Mouse (Mus musculus) brain, adult 10 weeks (tissue): ENCODE measurements around the gene Zfp541. TPM values are rescaled to one million over a fixed set of nuclear protein-coding genes. Genes with fewer than 3 reads are reported as not detected.

Source experiments
- polyA plus RNA-seq: library from polyadenylated mRNA; stranded (reverse); fragments of 350-450 nt; fragmentation: Illumina TruSeq; extraction: RNeasy Lipid Tissue Mini Kit (QIAGEN cat#74804); gene quantifications from one replicate; pipeline ENCODE4 v1.2.3, GENCODE M21; 2015; ENCODE audit warnings: low read depth, low replicate concordance

Zfp541 gene
- 0.37 TPM for polyA plus RNA-seq

DNA sequence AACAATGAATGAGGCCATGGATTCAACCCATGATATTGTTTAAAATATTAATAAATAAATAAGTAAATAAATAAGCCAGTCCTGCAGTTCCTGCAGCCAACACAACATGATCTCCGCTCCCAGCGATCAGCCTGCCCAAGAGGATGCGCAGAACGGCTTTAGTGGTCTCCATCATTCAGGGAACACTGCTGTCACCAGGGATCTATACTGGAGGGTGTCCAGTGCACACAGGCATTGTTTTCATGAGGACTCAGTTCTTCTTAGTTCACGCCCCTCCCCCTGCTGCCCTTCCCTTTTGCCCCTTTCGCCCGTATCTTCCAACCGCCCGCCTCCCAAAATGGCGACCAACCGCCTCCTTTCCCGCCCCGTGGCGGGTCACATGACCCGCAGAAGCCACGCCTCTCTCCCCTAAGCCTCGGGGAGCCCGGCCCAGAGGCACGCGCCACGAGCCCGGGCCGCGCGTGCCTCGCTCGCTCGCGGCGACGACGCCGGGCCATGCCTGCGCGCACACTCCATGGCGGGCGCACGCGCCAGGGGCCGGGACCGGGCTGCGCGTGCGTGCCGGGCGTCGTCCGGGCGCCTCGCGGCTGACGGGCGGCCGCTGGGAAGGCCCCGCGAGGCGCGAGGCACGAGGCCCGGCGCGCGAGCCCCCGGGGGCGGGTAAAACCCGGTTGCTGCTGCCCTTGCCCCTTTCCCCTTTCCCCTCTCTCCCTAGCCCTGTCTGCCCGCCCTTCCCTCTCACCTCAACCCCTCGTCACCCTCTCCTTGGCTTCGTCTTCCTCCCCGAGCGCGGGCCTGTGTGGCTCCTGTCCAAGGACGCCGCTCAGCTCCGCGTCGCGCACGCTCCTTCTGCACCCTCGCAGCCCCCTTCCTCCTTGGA is at the start of gene Zfp541:
TSS of gene Zfp541 (plus strand) at position 596 of the 880 bp plus-strand sequence.

DNA sequence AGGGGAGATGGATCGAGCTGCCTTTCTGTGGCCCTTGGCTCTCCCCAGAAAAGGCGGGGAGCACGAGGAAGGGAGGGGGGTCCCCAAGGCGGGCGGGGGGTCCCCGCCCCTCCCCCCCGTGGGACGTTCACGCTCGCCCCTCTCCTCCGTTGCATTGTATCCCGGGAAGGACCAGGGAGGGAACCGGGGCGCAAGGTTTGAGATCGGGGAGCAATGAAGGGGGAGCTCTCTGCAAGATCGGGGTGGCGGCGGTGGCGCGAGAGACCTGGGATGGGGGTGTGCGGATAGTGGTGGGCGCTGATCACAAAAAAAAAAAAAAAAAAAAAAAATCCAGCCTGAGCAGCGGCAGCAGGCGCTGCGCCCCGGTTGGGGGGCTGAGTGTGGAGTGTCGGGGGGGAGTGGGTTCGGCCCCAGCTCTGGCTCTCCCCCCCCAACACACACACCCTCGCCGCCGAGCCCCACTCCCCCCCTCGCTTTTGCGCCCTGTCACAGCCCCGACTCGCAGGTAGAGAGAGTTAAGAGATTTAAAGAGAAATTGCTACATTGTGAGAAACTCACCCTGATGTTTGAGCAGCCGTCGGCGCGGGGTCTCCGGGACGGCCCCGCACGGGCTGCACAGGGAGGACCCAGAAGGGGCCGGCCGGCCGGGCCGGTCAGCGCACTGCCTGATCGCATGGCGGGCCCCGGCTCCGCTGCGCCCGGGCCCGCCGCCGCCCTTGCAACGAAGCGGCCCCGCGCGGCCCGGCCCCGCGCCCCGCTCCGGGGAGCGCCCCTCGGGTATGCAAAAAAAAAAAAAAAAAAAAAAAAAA is 14.1 kb upstream of the Zfp541 start, which contains the start of gene Bicra:
TSS of gene Bicra (minus strand) at position 584 of the 809 bp plus-strand sequence.

DNA sequence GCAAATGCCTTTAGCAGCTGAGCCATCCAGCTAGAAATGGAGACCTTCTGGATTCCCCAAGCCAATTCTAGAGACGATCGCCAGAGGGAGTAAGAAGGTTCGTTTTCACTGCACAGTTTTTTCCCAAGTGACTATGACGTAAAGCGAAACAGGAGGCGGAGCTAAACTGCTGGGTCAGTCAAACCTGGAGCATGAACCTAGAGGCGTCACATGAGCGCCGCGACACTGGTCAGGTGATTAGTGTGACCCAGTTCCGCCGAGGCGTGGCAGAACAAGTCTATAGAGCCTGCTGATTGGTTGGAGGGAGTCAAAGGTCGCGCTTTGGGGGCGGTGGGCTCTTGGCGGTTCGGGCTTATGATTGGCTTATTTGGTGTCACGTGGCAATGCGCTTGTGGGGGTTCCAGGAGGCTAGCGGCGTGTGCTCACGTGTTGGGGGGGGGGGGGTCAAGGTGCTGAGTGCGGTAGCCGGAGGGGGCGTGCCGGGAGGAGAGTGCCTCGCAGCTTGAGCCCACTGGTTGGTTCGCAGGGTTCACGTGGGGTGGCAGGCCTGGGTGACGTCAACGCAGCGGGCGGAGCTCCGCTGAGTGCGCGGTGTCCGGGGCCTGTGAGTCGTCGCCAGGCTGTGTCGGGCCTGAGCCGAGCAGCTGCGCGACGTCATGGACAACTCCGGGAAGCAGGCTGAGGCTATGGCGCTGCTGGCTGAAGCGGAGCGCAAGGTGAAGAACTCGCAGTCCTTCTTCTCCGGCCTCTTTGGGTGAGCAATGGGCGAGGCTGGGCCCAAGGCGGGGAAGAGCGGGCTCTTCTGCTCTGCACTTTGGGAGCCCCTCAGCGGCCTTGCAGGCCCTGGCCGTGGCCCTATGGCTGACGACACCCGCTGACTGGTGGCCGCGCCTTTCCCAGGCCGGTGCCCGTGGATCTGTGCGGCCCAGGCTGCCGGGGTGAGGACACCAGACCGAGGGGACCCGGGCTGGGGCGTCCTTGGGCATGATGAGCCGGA is 36.7 kb downstream of the Zfp541 start, which contains the start of gene Napa:
TSS of gene Napa (plus strand) at position 438 of the 997 bp plus-strand sequence.

DNA sequence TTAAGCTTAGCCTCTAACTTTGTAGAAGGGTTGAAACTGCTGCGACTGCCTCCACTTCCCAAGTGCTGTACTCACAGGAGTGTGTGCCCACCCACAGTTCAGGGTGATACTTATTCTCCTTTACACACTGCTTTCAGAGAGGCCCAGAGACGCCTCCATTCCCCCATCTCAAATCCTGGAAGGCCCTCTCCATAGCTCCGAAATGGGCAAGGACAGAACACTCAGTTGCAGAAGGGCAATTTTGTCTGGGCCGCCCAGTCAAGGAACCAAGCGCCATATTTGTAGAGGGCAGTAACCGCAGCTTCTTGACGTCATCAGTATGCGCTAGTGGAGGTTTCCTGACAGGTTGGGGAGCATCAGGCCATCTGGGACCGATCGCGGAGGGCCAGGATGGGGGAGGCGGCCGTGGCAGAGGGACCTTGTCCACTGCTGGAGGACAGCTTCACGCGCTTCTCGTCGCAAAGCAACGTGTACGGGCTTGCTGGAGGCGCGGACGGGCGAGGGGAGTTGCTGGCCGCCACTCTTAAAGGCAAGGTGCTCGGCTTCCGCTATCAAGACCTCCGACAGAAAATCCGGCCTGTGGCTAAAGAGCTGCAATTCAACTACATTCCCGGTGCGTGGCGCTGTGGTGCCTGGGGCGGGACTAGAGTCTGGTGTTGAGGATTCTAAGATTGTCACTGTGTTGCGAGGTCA is 58.1 kb downstream of the Zfp541 start, which contains the start of gene Kptn:
TSS of gene Kptn (plus strand) at position 327 of the 693 bp plus-strand sequence.

DNA sequence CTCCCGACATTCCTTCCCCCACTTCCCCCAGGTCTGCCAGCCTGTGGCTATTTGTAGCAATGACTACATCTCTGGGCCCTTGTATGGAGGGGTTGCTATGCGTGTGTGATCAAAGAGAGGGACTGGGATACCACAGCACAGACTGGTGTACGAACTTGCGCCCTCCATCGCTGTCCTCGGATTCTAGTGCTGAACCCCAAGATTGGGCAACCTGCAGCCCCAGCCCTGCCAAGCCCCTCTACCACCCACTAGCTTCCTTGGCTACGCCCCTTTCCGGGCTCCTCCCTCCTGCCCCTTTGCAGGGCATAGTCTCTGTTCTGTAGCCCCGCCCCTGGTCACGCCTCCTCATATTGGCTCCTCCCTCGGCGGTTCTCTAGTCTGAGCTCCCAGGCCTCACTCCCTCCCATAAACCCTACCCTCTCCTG is 67.8 kb downstream of the Zfp541 start, which contains the start of gene Slc8a2:
TSS of gene Slc8a2 (plus strand) at position 406 of the 425 bp plus-strand sequence.

Other genes starting within 250 kb of the Zfp541 start
- not detected for gene Obox6, start 222.1 kb upstream of the Zfp541 start, polyA plus RNA-seq
- gene Crx, start 181.8 kb upstream of the Zfp541 start, polyA plus RNA-seq: not detected
- gene Crxos, start 179.2 kb upstream of the Zfp541 start, polyA plus RNA-seq: not detected
- gene Selenow, start 139.4 kb upstream of the Zfp541 start, polyA plus RNA-seq: 2,025 TPM
- gene Nop53, start 115.7 kb upstream of the Zfp541 start, polyA plus RNA-seq: 116 TPM
- gene Ehd2, start 94.2 kb upstream of the Zfp541 start, polyA plus RNA-seq: 4.2 TPM
- 7.0 TPM for gene Bicra, start 13.9 kb upstream of the Zfp541 start, polyA plus RNA-seq
- gene Napa, start 36.6 kb downstream of the Zfp541 start, polyA plus RNA-seq: 270 TPM
- gene Kptn, start 58.1 kb downstream of the Zfp541 start, polyA plus RNA-seq: 35.9 TPM
- 115 TPM for gene Slc8a2, start 68.0 kb downstream of the Zfp541 start, polyA plus RNA-seq
- 45.1 TPM for gene Meis3, start 113.3 kb downstream of the Zfp541 start, polyA plus RNA-seq
- 5.7 TPM for gene Dhx34, start 160.2 kb downstream of the Zfp541 start, polyA plus RNA-seq
- gene C5ar2, start 182.3 kb downstream of the Zfp541 start, polyA plus RNA-seq: 0.58 TPM
- 0.92 TPM for gene C5ar1, start 197.7 kb downstream of the Zfp541 start, polyA plus RNA-seq
- 30.5 TPM for gene Inafm1, start 211.8 kb downstream of the Zfp541 start, polyA plus RNA-seq
- 73.0 TPM for gene Ccdc9, start 225.0 kb downstream of the Zfp541 start, polyA plus RNA-seq
- 4.6 TPM for gene Bbc3, start 246.6 kb downstream of the Zfp541 start, polyA plus RNA-seq